Mouse (Mus musculus) heart, postnatal 10 days (tissue): ENCODE data around the gene Dgkh. TPM values are rescaled to one million over a fixed set of nuclear protein-coding genes. Genes with fewer than 3 reads are reported as not detected.
"Not testable (repeated sequence)": the region's sequence is repeated elsewhere in the genome, so short reads cannot be mapped to it uniquely, and the experiment has no call there.

Source experiments
- DNase-seq, 2 experiments: peaks; one replicate each; pipeline ENCODE4 v3.0.0; 2021
- intact Hi-C: fragments of 180-260 bp; cut with DNase I; formaldehyde crosslinking; loops from one replicate; pipeline ENCODE4 v1.15.1; 2025
- total RNA-seq, 2 experiments: library from RNA; stranded (reverse); gene quantifications; 2 replicates each; pipeline ENCODE4 v1.2.3; 2021

The Dgkh gene
- total RNA-seq, 2 experiments from 2014 or later: 15.9 to 16.0 TPM

GRCm38 (mm10) chr14:78724414-78725306 is 7.9 kb downstream of the Dgkh start:
- intact Hi-C loops: loop anchor here (2.0 kb wide), 1 partner anchor 124 kb away; the partner anchor contains the start of gene Vwa8
- DNase-seq: peak; percentile 76

DNA sequence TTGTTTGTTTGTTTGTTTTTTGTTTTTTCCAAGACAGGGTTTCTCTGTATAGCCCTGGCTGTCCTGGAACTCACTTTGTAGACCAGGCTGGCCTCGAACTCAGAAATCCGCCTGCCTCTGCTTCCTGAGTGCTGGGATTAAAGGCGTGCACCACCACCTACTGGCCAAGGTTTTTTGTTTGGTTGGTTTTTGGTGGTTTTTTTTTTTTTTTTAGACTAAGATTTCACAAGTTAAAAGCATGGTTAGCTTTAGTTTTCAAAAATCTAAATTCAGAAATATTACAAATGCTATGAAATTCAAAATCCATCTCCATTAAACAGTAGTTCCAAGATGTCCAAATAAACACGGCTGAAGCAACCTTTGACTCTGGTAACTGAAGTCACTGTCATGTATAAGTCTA is 8.9 kb downstream of the Dgkh start:
- intact Hi-C loops: loop anchor here (2.0 kb wide), 1 partner anchor 125 kb away; the partner anchor contains the start of gene Vwa8
- not testable (repeated sequence) for DNase-seq

DNA sequence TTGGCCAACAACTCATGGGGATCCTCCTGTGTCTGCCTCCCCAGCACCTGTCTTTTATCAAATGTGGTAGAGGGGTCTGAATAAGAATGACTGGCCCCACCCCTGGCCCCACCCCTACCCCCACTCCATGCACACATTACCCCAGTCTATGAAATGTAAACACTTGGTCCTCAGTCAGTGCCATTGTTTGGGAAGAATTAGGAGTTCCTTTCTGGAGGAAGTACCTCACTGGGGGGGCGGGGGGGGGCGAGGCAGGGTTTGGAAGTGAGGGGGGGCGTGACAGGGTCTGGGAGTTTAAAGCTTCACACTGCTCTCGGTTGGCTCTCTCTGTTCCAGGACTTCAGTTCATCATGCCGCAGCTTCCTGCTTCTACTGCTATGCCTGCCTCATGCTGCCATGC is 10.5 kb downstream of the Dgkh start:
- intact Hi-C loops: no loop called here
- no peak for DNase-seq

DNA sequence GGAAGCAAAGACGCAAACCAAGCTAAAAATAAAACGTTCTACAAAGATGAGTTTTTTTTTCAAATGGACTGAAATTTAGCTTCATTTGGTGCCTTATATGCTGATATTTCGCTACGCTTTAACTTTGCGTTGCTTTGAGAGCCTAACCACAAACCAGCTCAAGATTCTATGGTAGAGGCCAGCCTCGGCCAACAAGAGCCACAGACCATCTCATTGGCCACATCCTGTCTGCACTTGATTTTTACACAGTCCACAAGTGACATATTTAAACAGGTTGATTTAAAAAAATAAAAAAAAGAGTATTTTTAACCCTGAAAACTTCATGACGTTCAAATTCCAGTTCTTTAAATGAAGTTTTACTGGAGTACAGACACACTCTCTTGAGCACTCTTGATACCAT is 16.5 kb downstream of the Dgkh start:
- intact Hi-C loops: no loop called here
- no peak for DNase-seq

DNA sequence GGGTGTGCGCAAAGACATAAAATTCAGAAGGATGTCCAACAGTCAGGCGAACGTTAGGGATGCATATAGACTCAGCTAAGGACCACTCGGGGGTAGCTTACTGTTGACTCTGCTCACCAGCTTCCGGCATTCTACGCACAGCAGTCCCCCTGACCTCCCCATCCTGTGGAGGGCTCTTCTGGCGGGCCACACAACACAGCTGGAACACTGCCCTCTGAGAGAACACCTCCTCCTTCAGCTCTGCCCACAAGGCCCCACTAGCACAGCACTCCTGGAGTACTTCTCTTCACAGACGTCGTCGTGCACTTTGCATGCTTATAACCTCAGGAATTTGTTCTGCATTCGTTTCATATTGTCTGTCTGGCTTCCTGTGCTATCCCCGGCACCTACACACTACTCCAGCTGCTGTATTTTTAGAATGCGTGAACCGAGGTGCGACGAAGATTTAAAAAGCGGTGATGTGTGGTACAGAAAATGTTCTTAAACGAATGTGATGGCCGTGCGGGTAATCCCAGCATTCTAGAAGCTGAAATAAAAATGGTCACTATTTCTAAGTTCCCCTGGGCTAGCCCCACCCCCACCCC is 19.9 kb downstream of the Dgkh start:
- no peak for DNase-seq
- intact Hi-C loops: no loop called here

GRCm38 (mm10) chr14:78710647-78711046 is 21.9 kb downstream of the Dgkh start:
- intact Hi-C loops: no loop called here

GRCm38 (mm10) chr14:78705616-78706015 is 27.0 kb downstream of the Dgkh start:
- no peak for DNase-seq
- intact Hi-C loops: no loop called here

More at GRCm38 (mm10) chr14:78710647-78711046, 21.9 kb downstream of the Dgkh start:
- no peak for DNase-seq

- intact Hi-C loops: no loop called here
- DNase-seq: no peak
Measured at GRCm38 (mm10) chr14:78703989-78704388, 28.6 kb downstream of the Dgkh start.

- no peak for DNase-seq
- intact Hi-C loops: no loop called here
Measured at GRCm38 (mm10) chr14:78703361-78703760, 29.2 kb downstream of the Dgkh start.

DNA sequence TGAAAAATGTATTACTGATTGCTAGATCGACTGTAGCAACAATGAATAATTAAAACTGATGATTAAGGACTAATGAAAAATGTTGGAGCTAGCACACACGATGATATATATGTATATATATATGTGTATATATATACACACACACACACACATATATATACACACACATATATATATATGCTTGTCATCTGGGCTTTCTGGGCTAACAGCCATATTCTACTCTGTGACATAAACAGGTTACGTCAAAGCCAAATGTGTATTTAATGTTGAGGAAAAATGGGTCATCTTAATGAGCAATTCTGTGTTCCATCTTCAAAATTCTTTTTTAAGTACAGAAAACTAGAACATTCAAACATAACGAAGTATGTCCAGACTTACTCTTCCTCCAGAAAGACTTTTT is 30.5 kb downstream of the Dgkh start:
- intact Hi-C loops: no loop called here
- no peak for DNase-seq

GRCm38 (mm10) chr14:78701501-78701900 is 31.1 kb downstream of the Dgkh start:
- DNase-seq: no peak
- intact Hi-C loops: no loop called here

GRCm38 (mm10) chr14:78701087-78701486 is 31.5 kb downstream of the Dgkh start:
- intact Hi-C loops: no loop called here

DNA sequence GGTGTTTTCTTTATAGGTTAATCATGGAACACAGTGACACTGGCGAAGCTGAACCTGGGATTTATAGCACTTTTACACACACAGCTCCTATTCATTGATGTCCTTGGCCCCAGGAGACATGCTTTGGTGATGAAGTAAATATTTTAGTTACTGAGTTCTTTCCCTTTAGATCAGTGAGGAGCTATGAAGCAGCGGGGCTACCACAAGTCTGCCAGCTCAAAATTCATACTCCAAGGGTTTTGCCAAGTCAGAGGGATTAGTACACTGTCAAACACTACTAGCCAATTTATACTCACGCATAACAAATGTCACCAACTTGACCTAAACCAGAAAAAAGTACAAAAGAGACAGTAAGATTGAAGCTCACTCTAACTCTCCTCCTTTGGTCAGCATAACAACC is 32.9 kb downstream of the Dgkh start:
- intact Hi-C loops: no loop called here

More at GRCm38 (mm10) chr14:78701087-78701486, 31.5 kb downstream of the Dgkh start:
- DNase-seq: no peak

GRCm38 (mm10) chr14:78699196-78699595 is 33.4 kb downstream of the Dgkh start:
- intact Hi-C loops: no loop called here
- no peak for DNase-seq

More for the DNA sequence above, 32.9 kb downstream of the Dgkh start:
- no peak for DNase-seq

- intact Hi-C loops: no loop called here
- DNase-seq: no peak
Measured at GRCm38 (mm10) chr14:78694121-78694520, 38.5 kb downstream of the Dgkh start.

DNA sequence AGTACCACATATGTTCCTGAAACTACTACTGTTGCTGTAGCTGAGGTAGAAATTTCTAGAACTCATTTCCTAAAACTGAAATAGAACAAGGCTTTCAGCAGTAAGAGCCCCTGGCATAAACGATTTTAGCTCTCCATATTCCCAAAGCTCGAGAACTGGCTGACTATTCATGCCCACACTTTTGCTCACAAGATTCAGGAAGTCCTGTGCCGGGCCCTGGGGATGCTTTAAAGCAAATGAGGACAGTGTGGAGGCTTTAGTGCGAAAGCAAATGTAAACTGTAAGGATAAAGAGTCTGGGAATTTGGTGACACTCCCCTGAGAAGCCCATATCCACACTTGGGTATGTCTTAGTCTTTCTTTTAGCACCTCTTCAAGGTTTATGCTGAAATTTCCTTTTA is 40.0 kb downstream of the Dgkh start:
- intact Hi-C loops: no loop called here
- no peak for DNase-seq

DNA sequence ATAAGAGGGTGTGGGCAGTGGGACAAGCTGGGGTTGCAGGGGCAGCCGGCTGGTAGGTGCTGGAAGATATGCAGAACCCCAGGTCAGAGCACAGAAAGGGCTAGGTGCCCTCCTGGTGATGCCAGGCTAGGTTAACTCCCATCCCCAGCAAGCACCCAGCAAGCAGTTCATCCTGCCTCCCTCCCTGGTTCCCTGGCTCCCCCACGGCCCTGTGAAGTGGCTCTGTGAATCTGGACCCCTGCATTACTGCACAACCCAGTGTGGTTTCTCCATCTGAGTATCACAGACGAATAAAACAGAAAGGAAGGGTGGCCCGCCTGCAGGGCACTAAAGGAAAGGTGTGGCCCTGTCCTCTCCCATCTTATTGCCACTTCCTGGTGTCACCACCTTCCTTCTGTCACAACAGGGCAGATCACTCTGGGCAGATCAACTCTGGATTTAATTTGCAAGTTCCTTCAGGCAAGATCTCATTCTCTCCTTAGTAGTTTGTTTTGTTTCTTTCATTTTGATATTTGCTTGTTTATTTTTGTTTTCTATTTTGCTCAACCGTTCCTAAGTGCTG is 40.6 kb downstream of the Dgkh start:
- no peak for DNase-seq
- intact Hi-C loops: no loop called here

GRCm38 (mm10) chr14:78690883-78691282 is 41.7 kb downstream of the Dgkh start:
- intact Hi-C loops: no loop called here
- no peak for DNase-seq

GRCm38 (mm10) chr14:78690387-78690786 is 42.2 kb downstream of the Dgkh start:
- intact Hi-C loops: no loop called here
- no peak for DNase-seq

DNA sequence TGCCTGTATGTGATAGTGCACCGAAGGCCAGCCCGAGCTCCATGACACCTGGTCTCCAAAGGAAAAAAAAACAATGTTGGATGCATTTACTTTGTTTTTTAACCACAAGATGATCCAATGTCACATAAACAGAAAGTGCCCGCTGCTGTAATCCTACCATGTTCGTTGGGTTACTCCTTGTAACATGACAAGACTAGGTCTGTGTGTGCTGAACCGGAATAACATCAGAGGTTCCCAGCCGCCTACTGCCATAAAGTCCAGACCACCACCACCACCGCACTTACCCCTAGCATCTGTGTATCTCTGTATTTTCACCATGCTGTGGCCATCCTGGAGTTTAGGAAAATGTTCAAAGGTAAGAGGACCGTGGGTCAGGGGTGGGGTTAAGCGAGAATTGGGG is 42.6 kb downstream of the Dgkh start:
- no peak for DNase-seq
- intact Hi-C loops: no loop called here

DNA sequence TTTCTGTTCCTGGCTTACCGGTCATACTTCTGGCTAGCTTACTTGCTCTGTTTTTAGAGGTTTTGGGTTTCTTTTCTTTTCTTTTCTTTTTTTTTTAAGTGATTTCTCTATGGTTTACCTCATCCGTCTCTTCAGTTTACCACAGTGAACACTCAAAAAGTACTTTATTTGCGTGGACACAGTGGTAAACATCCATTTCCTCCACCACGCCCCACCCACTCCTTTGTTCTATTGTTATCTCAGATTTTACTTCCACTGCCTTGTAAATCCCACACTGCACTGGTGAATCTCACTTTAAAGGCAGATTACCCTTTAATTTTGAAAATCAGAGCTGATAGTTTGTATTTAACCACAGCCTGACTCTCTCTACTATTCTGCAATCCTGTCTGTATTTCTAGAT is 44.9 kb downstream of the Dgkh start:
- DNase-seq: no peak
- intact Hi-C loops: no loop called here

- DNase-seq: no peak
- intact Hi-C loops: no loop called here
Measured at GRCm38 (mm10) chr14:78686701-78687100, 45.9 kb downstream of the Dgkh start.
